Mouse (Mus musculus) kidney, postnatal 36 days (tissue): ENCODE results near the gene Ctsd.

ENCODE experiments used
- DNase-seq, 2 experiments: peaks; one replicate each; pipeline ENCODE4 v3.0.0; 2021 to 2022; ENCODE audit warnings: mixed read lengths in 2 of 2

Ctsd gene

DNA sequence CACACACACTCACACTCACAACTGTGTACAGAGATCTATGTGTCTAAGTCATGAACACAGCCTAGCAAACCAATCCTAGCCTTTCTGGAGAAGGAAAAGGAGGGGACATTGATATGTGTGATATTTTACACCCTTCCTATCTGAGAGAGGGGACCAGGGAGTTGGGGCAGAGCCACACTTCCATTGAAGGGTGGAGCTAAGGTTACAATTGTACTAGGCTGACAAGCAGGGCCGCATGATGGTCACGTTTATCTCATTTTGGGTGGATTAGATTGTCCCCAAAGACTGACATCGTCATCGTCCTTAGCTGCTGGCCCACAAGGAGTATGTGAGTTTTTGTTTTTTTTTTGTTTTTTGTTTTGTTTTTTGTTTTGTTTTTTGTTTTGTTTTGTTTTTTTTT lies 56.6 kb downstream of the Ctsd start:
- no peak for DNase-seq

DNA sequence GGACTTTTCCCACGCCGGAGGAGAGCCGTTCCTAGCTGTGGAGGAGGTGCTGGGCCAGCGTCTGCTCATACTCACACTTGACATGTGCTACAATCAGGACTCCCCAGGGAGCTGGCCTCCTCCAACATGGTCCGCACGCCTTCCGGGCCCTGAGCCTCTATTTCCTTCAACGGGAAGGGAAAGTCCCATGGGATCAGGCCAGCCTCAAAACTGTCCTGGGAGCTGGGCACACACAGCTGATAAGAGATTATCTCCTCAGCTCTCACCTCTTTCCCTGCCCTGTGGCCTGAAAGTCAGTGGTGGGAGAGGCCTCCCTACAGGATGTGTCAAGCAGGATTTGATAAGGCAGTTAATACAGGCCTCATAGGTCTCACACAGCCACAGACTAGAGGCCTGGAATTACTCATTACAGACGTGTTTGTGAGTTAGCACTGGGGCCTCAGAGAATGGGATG lies 57.5 kb downstream of the Ctsd start:
- DNase-seq: peak; percentile 80 to 85

- no peak for DNase-seq
Measured at GRCm38 (mm10) chr7:142328507-142328906, 59.3 kb downstream of the Ctsd start.

DNA sequence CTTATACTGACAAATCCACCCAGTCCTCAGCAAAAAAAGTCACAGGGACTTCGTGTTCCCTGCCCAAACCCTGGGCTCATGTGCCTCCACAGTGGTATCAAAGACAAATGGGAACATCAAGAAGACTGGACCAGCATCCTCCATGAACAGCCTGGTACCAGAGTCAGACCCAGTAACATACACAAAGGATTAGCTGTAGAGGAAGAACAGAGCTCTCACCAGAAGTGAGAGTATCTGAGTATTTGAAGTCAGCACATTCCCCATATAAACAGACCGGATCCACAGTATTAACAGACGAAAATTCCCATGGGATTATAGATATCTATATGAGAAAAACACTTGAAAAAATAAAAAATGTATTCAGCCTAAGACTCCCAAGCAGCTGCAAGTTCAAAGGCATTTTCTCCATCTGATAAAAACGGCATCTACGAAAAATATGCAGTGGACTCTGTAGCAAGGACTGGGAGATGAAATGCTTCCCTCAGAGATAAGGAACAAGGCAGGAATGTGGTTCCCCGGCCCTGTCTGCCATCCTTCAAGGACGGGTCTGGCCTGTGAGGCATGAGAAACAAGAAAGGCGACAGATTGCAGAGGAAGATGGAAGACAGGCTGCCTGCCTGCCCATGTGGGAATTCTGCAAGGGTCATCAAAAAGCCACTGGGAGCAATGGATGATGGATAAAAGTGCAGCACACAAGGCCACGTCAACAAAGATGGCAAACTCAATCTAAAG lies 61.0 kb downstream of the Ctsd start:
- DNase-seq: no peak
